Mouse (Mus musculus) hindbrain, embryonic 13.5 days (tissue): ENCODE measurements around the gene Plekhg1. TPM values are rescaled to one million over a fixed set of nuclear protein-coding genes. Genes with fewer than 3 reads are reported as not detected.

Experiments used
- ATAC-seq: fragments of 200-750 bp; cut with Nextera tagmentation; 2 replicates; pipeline ENCODE4 v1.8.0; 2017; ENCODE audit warnings: moderate TSS enrichment; ENCODE audit not compliant: low FRiP score
- H3K27ac ChIP-seq: fragments of 300-500 bp; sonication (generic); 2 replicates; pipeline ENCODE4 v1.5.1; 2015; ENCODE audit warnings: inconsistent platforms, mild to moderate bottlenecking, moderate library complexity
- H3K27me3 ChIP-seq: fragments of 300-500 bp; sonication (generic); 2 replicates; pipeline ENCODE4 v1.6.1; 2015; ENCODE audit warnings: mild to moderate bottlenecking, inconsistent platforms
- H3K36me3 ChIP-seq: fragments of 300-500 bp; sonication (generic); 2 replicates; pipeline ENCODE4 v1.6.1; 2015; ENCODE audit warnings: mild to moderate bottlenecking, inconsistent platforms
- H3K4me1 ChIP-seq: fragments of 300-500 bp; sonication (generic); replicated peaks from 2 replicates; pipeline ENCODE4 v1.6.1; 2015; ENCODE audit warnings: inconsistent platforms
- H3K4me2 ChIP-seq: fragments of 300-500 bp; sonication (generic); 2 replicates; pipeline ENCODE4 v1.6.1; 2015; ENCODE audit warnings: inconsistent platforms, mild to moderate bottlenecking, moderate library complexity
- H3K4me3 ChIP-seq: fragments of 300-500 bp; sonication (generic); 2 replicates; pipeline ENCODE4 v1.5.1; 2015; ENCODE audit warnings: mild to moderate bottlenecking, inconsistent platforms
- H3K9ac ChIP-seq: fragments of 300-500 bp; sonication (generic); 2 replicates; pipeline ENCODE4 v1.6.1; 2015; ENCODE audit warnings: mild to moderate bottlenecking, inconsistent platforms
- H3K9me3 ChIP-seq: fragments of 300-500 bp; sonication (generic); 2 replicates; pipeline ENCODE4 v1.6.1; 2016; ENCODE audit warnings: inconsistent platforms
- WGBS: fragments of 180-500 bp; shearing (Covaris S2); methylation state at CpG from one replicate; pipeline ENCODE4 v1.1.7; 2015; 5-methylcytosine and 5-hydroxymethylcytosine counted together
- polyA plus RNA-seq: library from polyadenylated mRNA; unstranded; fragments of >200 nt; fragmentation: Nextera tagmentation; extraction: Ambion mirVana; gene quantifications from 2 replicates; pipeline ENCODE4 v1.2.1, GENCODE M21; 2015

Plekhg1 gene
- polyA plus RNA-seq, 1 experiment from 2014 or later: 7.4 TPM

GRCm38 (mm10) chr10:3870828-3871227 is 130.7 kb downstream of the Plekhg1 start:
- Histone ChIP-seq H3K4me3 (no peak overlapping the region), H3K4me2 (no peak overlapping the region), H3K4me1 (no peaks in the 10 kb centered on the region), H3K27ac (no peak overlapping the region), H3K36me3 (peaks cover 5% of the 10 kb centered on the region), H3K27me3 (no peaks in the 10 kb centered on the region), H3K9ac (no peak overlapping the region), H3K9me3 (no peaks in the 10 kb centered on the region)
- no peak for ATAC-seq
- 96% methylated on average over 5 of the region's 5 CpGs for WGBS

GRCm38 (mm10) chr10:3873467-3873866 is 133.3 kb downstream of the Plekhg1 start:
- Histone ChIP-seq H3K27me3 (no peaks in the 10 kb centered on the region), H3K4me2 (no peak overlapping the region), H3K9ac (no peak overlapping the region), H3K36me3 (peaks cover 5% of the 10 kb centered on the region), H3K4me1 (no peaks in the 10 kb centered on the region), H3K9me3 (no peaks in the 10 kb centered on the region), H3K27ac (no peak overlapping the region), H3K4me3 (no peak overlapping the region)
- ATAC-seq: no peak
- 96% methylated on average over 6 of the region's 6 CpGs for WGBS

GRCm38 (mm10) chr10:3877852-3878535 is 137.8 kb downstream of the Plekhg1 start:
- H3K9ac ChIP-seq: no peak overlapping the region
- no peaks in the 10 kb centered on the region for H3K4me1 ChIP-seq
- H3K36me3 ChIP-seq: peaks cover 3% of the 10 kb centered on the region
- H3K4me2 ChIP-seq: no peak overlapping the region
- ATAC-seq: no peak
- no peak overlapping the region for H3K4me3 ChIP-seq
- H3K27me3 ChIP-seq: no peaks in the 10 kb centered on the region
- 90% methylated on average over 4 of the region's 4 CpGs for WGBS
- no peak overlapping the region for H3K27ac ChIP-seq
- H3K9me3 ChIP-seq: no peaks in the 10 kb centered on the region

- WGBS: 72% methylated on average over 2 of the region's 2 CpGs
- Histone ChIP-seq H3K9me3 (no peaks in the 10 kb centered on the region), H3K27me3 (no peaks in the 10 kb centered on the region), H3K4me2 (no peak overlapping the region), H3K4me1 (no peaks in the 10 kb centered on the region), H3K36me3 (no peaks in the 10 kb centered on the region), H3K9ac (no peak overlapping the region), H3K4me3 (no peak overlapping the region), H3K27ac (no peak overlapping the region)
- no peak for ATAC-seq
These were observed 141.0 kb downstream of the Plekhg1 start for GRCm38 (mm10) chr10:3881179-3881578.

- H3K9ac ChIP-seq: no peak overlapping the region
- H3K4me3 ChIP-seq: no peak overlapping the region
- no peak overlapping the region for H3K27ac ChIP-seq
- H3K4me2 ChIP-seq: no peak overlapping the region
- H3K9me3 ChIP-seq: no peaks in the 10 kb centered on the region
- ATAC-seq: no peak
- 84% methylated on average over 4 of the region's 4 CpGs for WGBS
- no peaks in the 10 kb centered on the region for H3K36me3 ChIP-seq
- peaks cover 9% of the 10 kb centered on the region for H3K4me1 ChIP-seq
- no peaks in the 10 kb centered on the region for H3K27me3 ChIP-seq
These were observed 148.3 kb downstream of the Plekhg1 start for GRCm38 (mm10) chr10:3888510-3888909.

GRCm38 (mm10) chr10:3891381-3892263 is 151.5 kb downstream of the Plekhg1 start:
- no peak overlapping the region for H3K9ac ChIP-seq
- ATAC-seq: peak; percentile 71

GRCm38 (mm10) chr10:3892368-3892767 is 152.2 kb downstream of the Plekhg1 start:
- H3K4me2 ChIP-seq: no peak overlapping the region
- no peaks in the 10 kb centered on the region for H3K36me3 ChIP-seq
- WGBS: 42% methylated on average over 3 of the region's 3 CpGs
- no peak overlapping the region; the same call in 1 of the 2 replicates for H3K27ac ChIP-seq
- peaks cover 9% of the 10 kb centered on the region for H3K4me1 ChIP-seq
- H3K9ac ChIP-seq: no peak overlapping the region
- H3K27me3 ChIP-seq: no peaks in the 10 kb centered on the region
- no peaks in the 10 kb centered on the region for H3K9me3 ChIP-seq
- ATAC-seq: no peak
- no peak overlapping the region for H3K4me3 ChIP-seq

More at GRCm38 (mm10) chr10:3891381-3892263, 151.5 kb downstream of the Plekhg1 start:
- Histone ChIP-seq H3K4me2 (no peak overlapping the region), H3K27me3 (no peaks in the 10 kb centered on the region), H3K36me3 (no peaks in the 10 kb centered on the region), H3K9me3 (no peaks in the 10 kb centered on the region), H3K4me1 (peaks cover 9% of the 10 kb centered on the region), H3K27ac (peak overlapping the region; percentile 41; the same call in 1 of the 2 replicates), H3K4me3 (no peak overlapping the region)
- 35% methylated on average over 3 of the region's 3 CpGs for WGBS

- no peaks in the 10 kb centered on the region for H3K36me3 ChIP-seq
- no peaks in the 10 kb centered on the region for H3K4me1 ChIP-seq
- no peaks in the 10 kb centered on the region for H3K9me3 ChIP-seq
- ATAC-seq: no peak
- no peak overlapping the region for H3K4me2 ChIP-seq
- H3K27me3 ChIP-seq: no peaks in the 10 kb centered on the region
- H3K4me3 ChIP-seq: no peak overlapping the region
- WGBS: 78% methylated on average over 3 of the region's 3 CpGs
- H3K27ac ChIP-seq: no peak overlapping the region
- H3K9ac ChIP-seq: no peak overlapping the region
These were observed 157.9 kb downstream of the Plekhg1 start for GRCm38 (mm10) chr10:3898068-3898467.

GRCm38 (mm10) chr10:3900416-3900956 is 160.3 kb downstream of the Plekhg1 start:
- Histone ChIP-seq H3K27ac (no peak overlapping the region), H3K4me1 (no peaks in the 10 kb centered on the region), H3K9ac (no peak overlapping the region), H3K9me3 (no peaks in the 10 kb centered on the region), H3K4me2 (no peak overlapping the region), H3K27me3 (no peaks in the 10 kb centered on the region), H3K36me3 (no peaks in the 10 kb centered on the region), H3K4me3 (no peak overlapping the region)
- no peak for ATAC-seq
- WGBS: 75% methylated on average over 11 of the region's 11 CpGs

GRCm38 (mm10) chr10:3905747-3906146 is 165.6 kb downstream of the Plekhg1 start:
- Histone ChIP-seq H3K9ac (no peak overlapping the region), H3K4me2 (no peak overlapping the region), H3K4me3 (no peak overlapping the region), H3K36me3 (no peaks in the 10 kb centered on the region), H3K9me3 (no peaks in the 10 kb centered on the region), H3K27ac (no peak overlapping the region), H3K27me3 (no peaks in the 10 kb centered on the region), H3K4me1 (no peaks in the 10 kb centered on the region)
- ATAC-seq: no peak
- WGBS: 88% methylated on average over 3 of the region's 3 CpGs

- ATAC-seq: no peak
- Histone ChIP-seq H3K4me3 (no peak overlapping the region), H3K9me3 (no peaks in the 10 kb centered on the region), H3K9ac (no peak overlapping the region), H3K4me1 (no peaks in the 10 kb centered on the region), H3K36me3 (no peaks in the 10 kb centered on the region), H3K4me2 (no peak overlapping the region), H3K27ac (no peak overlapping the region), H3K27me3 (no peaks in the 10 kb centered on the region)
- WGBS: 70% methylated on average over 5 of the region's 5 CpGs
These were observed 173.9 kb downstream of the Plekhg1 start for GRCm38 (mm10) chr10:3914104-3914503.

- Histone ChIP-seq H3K9ac (no peak overlapping the region), H3K4me3 (no peak overlapping the region), H3K36me3 (no peaks in the 10 kb centered on the region), H3K27ac (peak overlapping the region; percentile 40; the same call in 1 of the 2 replicates), H3K4me2 (no peak overlapping the region), H3K27me3 (no peaks in the 10 kb centered on the region), H3K9me3 (no peaks in the 10 kb centered on the region), H3K4me1 (peaks cover 10% of the 10 kb centered on the region)
- 80% methylated on average over 20 of the region's 20 CpGs for WGBS
- ATAC-seq: peak; percentile 77; the same call in 1 of the 2 replicates
These were observed 180.4 kb downstream of the Plekhg1 start for GRCm38 (mm10) chr10:3920368-3921152.
